Mouse (Mus musculus): ENCODE data around the gene Kti12.

DNA sequence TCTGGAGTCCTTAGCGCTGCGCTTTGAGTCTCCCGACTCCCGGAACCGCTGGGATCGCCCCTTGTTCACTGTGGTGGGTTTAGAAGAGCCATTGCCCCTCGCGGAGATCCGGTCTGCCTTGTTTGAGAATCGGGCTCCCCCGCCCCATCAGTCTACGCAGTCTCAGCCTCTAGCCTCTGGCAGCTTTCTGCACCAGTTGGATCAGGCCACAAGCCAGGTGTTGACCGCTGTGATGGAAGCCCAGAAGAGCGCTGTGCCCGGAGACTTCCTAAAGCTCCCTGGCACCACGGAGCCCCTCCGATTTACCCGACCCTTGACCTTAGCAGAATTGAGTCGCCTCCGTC lies 892 bp downstream of the Kti12 start, which contains the start of gene A730015C16Rik:
- no peak for TF ChIP-seq EP300 (IDR thresholded peaks at IDR 0.05)
- TF ChIP-seq CTCF (IDR thresholded peaks at IDR 0.05), result no peak
